Mouse (Mus musculus) T-cell, adult 2 months (primary cell): ENCODE data around the gene Cep72.
"Not testable (repeated sequence)": the region's sequence is repeated elsewhere in the genome, so short reads cannot be mapped to it uniquely, and the experiment has no call there.

Experiments used
- DNase-seq: peaks from one replicate; pipeline ENCODE4 v3.0.0; 2022; ENCODE audit warnings: low spot score

Cep72 gene

GRCm38 (mm10) chr13:74030691-74031090 lies 31.4 kb downstream of the Cep72 start:
- DNase-seq: no peak

- no peak for DNase-seq
Observed at GRCm38 (mm10) chr13:74029013-74029412, 33.1 kb downstream of the Cep72 start.

GRCm38 (mm10) chr13:74028116-74028515 lies 34.0 kb downstream of the Cep72 start:
- no peak for DNase-seq

GRCm38 (mm10) chr13:74026215-74026614 lies 35.9 kb downstream of the Cep72 start:
- peak; percentile 6 for DNase-seq

GRCm38 (mm10) chr13:74025151-74026081 lies 36.7 kb downstream of the Cep72 start:
- peak; percentile 58 for DNase-seq

GRCm38 (mm10) chr13:74019006-74019405 lies 43.1 kb downstream of the Cep72 start:
- DNase-seq: not testable (repeated sequence)

GRCm38 (mm10) chr13:74017426-74017825 lies 44.7 kb downstream of the Cep72 start:
- no peak for DNase-seq

- no peak for DNase-seq
Observed at GRCm38 (mm10) chr13:74015908-74016307, 46.2 kb downstream of the Cep72 start.

- DNase-seq: no peak
Observed at GRCm38 (mm10) chr13:74010678-74011077, 51.4 kb downstream of the Cep72 start.

- peak; percentile 4 for DNase-seq
Observed at GRCm38 (mm10) chr13:74009791-74010614, 52.1 kb downstream of the Cep72 start.

- DNase-seq: peak; percentile 88
Observed at GRCm38 (mm10) chr13:74008948-74009718, 53.0 kb downstream of the Cep72 start, which contains the start of gene Tppp. TSS of gene Tppp (plus strand) at chr13:74009407.

- DNase-seq: not testable (repeated sequence)
Observed at GRCm38 (mm10) chr13:74008216-74008615, 53.9 kb downstream of the Cep72 start.

GRCm38 (mm10) chr13:74006881-74007280 lies 55.2 kb downstream of the Cep72 start:
- not testable (repeated sequence) for DNase-seq

- no peak for DNase-seq
Observed at GRCm38 (mm10) chr13:74001492-74001891, 60.6 kb downstream of the Cep72 start.

- DNase-seq: no peak
Observed at GRCm38 (mm10) chr13:74000961-74001360, 61.1 kb downstream of the Cep72 start.

- DNase-seq: no peak
Observed at GRCm38 (mm10) chr13:74000519-74000918, 61.6 kb downstream of the Cep72 start.

- no peak for DNase-seq
Observed at GRCm38 (mm10) chr13:73996456-73996855, 65.6 kb downstream of the Cep72 start.

- DNase-seq: no peak
Observed at GRCm38 (mm10) chr13:73991267-73991666, 70.8 kb downstream of the Cep72 start.

- no peak for DNase-seq
Observed at GRCm38 (mm10) chr13:73990761-73991160, 71.3 kb downstream of the Cep72 start.

- DNase-seq: no peak
Observed at GRCm38 (mm10) chr13:73990325-73990724, 71.8 kb downstream of the Cep72 start.
